Mouse (Mus musculus) cortical plate, adult 2 months (tissue): Measurements from ENCODE around the gene Proser1.

Source experiments
- CTCF ChIP-seq: fragments of 200-500 bp; IDR thresholded peaks from 2 replicates; pipeline ENCODE4 v1.5.1; 2011; ENCODE audit warnings: mild to moderate bottlenecking, control low read depth, low read length; ENCODE audit not compliant: insufficient read depth; ENCODE audit errors: extremely low read depth
- POLR2A ChIP-seq: fragments of 200-500 bp; IDR thresholded peaks from 2 replicates; pipeline ENCODE4 v1.6.1; 2011; ENCODE audit warnings: mild to moderate bottlenecking, low read length, control low read depth; ENCODE audit not compliant: insufficient read depth; ENCODE audit errors: extremely low read depth

- TF ChIP-seq CTCF (peak; percentile 62), POLR2A (no peak)
Measured at GRCm38 (mm10) chr3:53448208-53448607, 15.3 kb upstream of the Proser1 start.
